Mouse (Mus musculus) ES-Bruce4 (cell line): ENCODE results near the gene Tspan9.

Experiments used
- CTCF ChIP-seq: IDR thresholded peaks from one replicate; pipeline ENCODE4 v1.8.1; 2011; ENCODE audit warnings: low read depth, low read length
- EP300 ChIP-seq: IDR thresholded peaks from 2 replicates; pipeline ENCODE4 v1.6.1; 2011; ENCODE audit warnings: low read depth, low read length; ENCODE audit not compliant: insufficient read depth
- POLR2A ChIP-seq: IDR thresholded peaks from one replicate; pipeline ENCODE4 v1.8.1; 2011; ENCODE audit warnings: low read length; ENCODE audit not compliant: insufficient read depth

GRCm38 (mm10) chr6:127925915-127926314 is 217.5 kb downstream of the Tspan9 start:
- no peak for TF ChIP-seq CTCF
- TF ChIP-seq POLR2A = no peak
- TF ChIP-seq EP300 = no peak
